Comparison of ENCODE assay signal across 8 mouse cellular contexts in genomic region chr12:116405045-116405835, GRCm38 (mm10). TPM values are rescaled to one million over a fixed set of nuclear protein-coding genes. Genes with fewer than 3 reads are reported as not detected.
A peak's percentile ranks its signal among the peaks of the same experiment; 100 is the strongest.
DNase-seq lines count a peak whose midpoint lies in the region; ATAC-seq lines count a peak whose summit lies in the region.

Ncapg2 (plus strand) TSS chr12:116405402.

- no peaks in the 10 kb centered on the region for H3K27me3 ChIP-seq in intestine, embryonic 14.5 days (replicated peaks; ENCODE audit: control insufficient read depth, insufficient read depth, low read length)

- peak; percentile 99 for DNase-seq in adrenal gland, adult 18-20 months (ENCODE audit: low spot score in 2 of 2)
- peak; percentile 99 for DNase-seq in embryo, embryonic 11 days
- DNase-seq in gastrocnemius, postnatal 25 days: peak; percentile 95
- peak; percentile 99 for DNase-seq in intestine, embryonic 14.5 days (ENCODE audit: low spot score)
- DNase-seq in left cerebral cortex, postnatal 14 days (ENCODE audit: low spot score in 2 of 2): peak; percentile 98
- DNase-seq in mesoderm, embryonic 11.5 days (ENCODE audit: low read depth, low spot score): peak; percentile 99
- peak; percentile 96 for DNase-seq in right cerebral cortex, postnatal 36 days (ENCODE audit: low spot score in 2 of 2)
- DNase-seq in yolk sac, embryonic 10.5 days (ENCODE audit: low spot score): peak; percentile 99

- peak within 1 kb of the TSS; percentile 66 for H3K4me2 ChIP-seq in intestine, embryonic 14.5 days (ENCODE audit: low read length)

- peaks cover 37% of the 10 kb centered on the region for H3K36me3 ChIP-seq in intestine, embryonic 14.5 days (ENCODE audit: control insufficient read depth, insufficient read depth, low read length)

- H3K27ac ChIP-seq in intestine, embryonic 14.5 days (ENCODE audit: low read depth): peak within 1 kb of the TSS; percentile 45; the same call in 1 of the 2 replicates

- H3K4me1 ChIP-seq in intestine, embryonic 14.5 days (replicated peaks; ENCODE audit: control insufficient read depth, insufficient read depth, low read length): peaks cover 4% of the 10 kb centered on the region; the same call in 1 of the 2 replicates

- intact Hi-C loops in left cerebral cortex, postnatal 14 days (cut with DNase I): loop anchor here (5.0 kb wide), 1 partner anchor 77 kb away; no protein-coding TSS in a partner anchor

- peak within 1 kb of the TSS; percentile 76 for H3K4me3 ChIP-seq in intestine, embryonic 14.5 days (ENCODE audit: low read depth, low read length)

- ATAC-seq in intestine, embryonic 14.5 days (replicated peaks; ENCODE audit: low FRiP score, low TSS enrichment, low read depth): peak; percentile 99

- peak within 1 kb of the TSS; percentile 90 for H3K9ac ChIP-seq in intestine, embryonic 14.5 days (ENCODE audit: low read length)

- WGBS in intestine, embryonic 14.5 days: under 1% methylated on average over 72 of the region's 72 CpGs

- H3K9me3 ChIP-seq in intestine, embryonic 14.5 days (ENCODE audit: control insufficient read depth, low read length): peaks cover 25% of the 10 kb centered on the region

RNA-seq across cellular contexts. Expression of gene Ncapg2, which starts in this region (rescaled TPM):
- total RNA-seq in adrenal gland, adult 18-20 months (2021): 1 to 10 TPM; 3.6 to 4.2 TPM
- 1 to 10 TPM; 1.5 to 2.3 TPM for total RNA-seq in gastrocnemius, postnatal 25 days (2021)
- 42.4 and 43.7 TPM in 2 replicates for polyA plus RNA-seq in intestine, embryonic 14.5 days (2014; fragmentation: Nextera tagmentation; extraction: Ambion mirVana)
- total RNA-seq in left cerebral cortex, postnatal 14 days (2021): 1 to 10 TPM; 4.7 to 6.4 TPM

Comparison
In these comparisons a context has a peak if more than half of its experiments do, and no peak if none do; other contexts are left out.
1. Peak in every context shown above with its lines: DNase-seq, ATAC-seq, H3K4me3 ChIP-seq and H3K27ac ChIP-seq.